Mouse (Mus musculus) erythroblast, embryonic 14.5 days (primary cell): ENCODE measurements around the gene Phox2a.

Source experiments
- GATA1 ChIP-seq: IDR thresholded peaks from 2 replicates; pipeline ENCODE4 v1.6.1; 2012; ENCODE audit warnings: low read length, inconsistent platforms, mixed read lengths
- TAL1 ChIP-seq: IDR thresholded peaks from 3 replicates; pipeline ENCODE4 v1.6.1; 2012; ENCODE audit warnings: low read length, inconsistent platforms, mixed read lengths

DNA sequence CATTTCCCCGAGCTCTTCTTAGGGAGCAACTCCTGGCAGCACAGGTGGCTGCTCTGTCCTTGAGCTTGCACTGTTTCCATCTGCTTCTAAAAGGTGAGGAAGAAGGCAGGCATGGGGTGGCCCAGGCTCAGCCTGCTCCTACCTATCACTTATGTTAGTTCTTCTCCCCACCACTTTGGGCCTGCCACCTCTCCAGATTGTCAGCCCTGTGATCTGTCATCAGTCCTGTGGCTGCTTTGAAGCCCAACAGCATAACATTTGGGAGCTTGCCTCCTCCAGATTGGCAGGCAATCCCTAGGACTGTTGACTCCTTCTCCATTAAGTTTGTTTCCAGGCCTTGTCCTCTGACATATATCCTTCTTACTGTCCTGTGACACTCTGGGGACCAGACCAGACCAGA lies 46.5 kb upstream of the Phox2a start:
- TF ChIP-seq GATA1 = no peak
- TF ChIP-seq TAL1 = no peak
